Mouse (Mus musculus) heart, postnatal 0 days (tissue): ENCODE measurements around the gene Chchd3.

ENCODE experiments used
- CTCF ChIP-seq: IDR thresholded peaks from 2 replicates; pipeline ENCODE4 v1.5.1; 2016; ENCODE audit warnings: antibody characterized with exemption, control low read depth, low read depth
- EP300 ChIP-seq: IDR thresholded peaks from 2 replicates; pipeline ENCODE4 v1.6.1; 2016; ENCODE audit warnings: antibody characterized with exemption, low read depth

DNA sequence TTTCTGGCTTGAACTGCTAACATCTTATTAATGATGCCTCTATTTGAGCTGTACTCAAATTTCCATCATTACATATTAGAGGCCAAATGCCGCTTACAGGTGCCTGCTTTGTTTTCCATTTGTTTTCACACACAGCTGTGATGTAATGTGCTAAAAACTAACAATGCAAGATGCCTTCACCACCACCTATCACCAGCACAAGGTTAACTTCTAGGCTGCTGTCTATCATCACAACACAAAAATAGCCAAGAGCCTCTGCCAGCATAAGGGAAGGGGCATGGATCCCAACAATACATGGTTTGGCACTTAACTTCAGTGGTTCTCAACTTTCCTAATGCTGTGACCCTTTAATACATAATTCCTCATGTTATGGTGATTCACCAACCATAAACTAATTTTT lies 251.3 kb downstream of the Chchd3 start:
- TF ChIP-seq CTCF (no peak), EP300 (no peak)
